Mouse (Mus musculus) midbrain, postnatal 0 days (tissue): Measurements from ENCODE around the gene Cers6. TPM values are rescaled to one million over a fixed set of nuclear protein-coding genes. Genes with fewer than 3 reads are reported as not detected.

Experiments
- ATAC-seq: fragments of 200-750 bp; cut with Nextera tagmentation; 2 replicates; pipeline ENCODE4 v1.8.0; 2017; ENCODE audit warnings: moderate number of reproducible peaks, mild to moderate bottlenecking, moderate TSS enrichment, moderate library complexity; ENCODE audit not compliant: low FRiP score
- DNase-seq: peaks from one replicate; pipeline ENCODE4 v3.0.0-alpha.2; 2015; ENCODE audit warnings: low spot score
- H3K27ac ChIP-seq: fragments of 300-500 bp; sonication (generic); 2 replicates; pipeline ENCODE4 v1.5.1; 2014; ENCODE audit warnings: low read depth, mild to moderate bottlenecking, low read length, mixed read lengths
- H3K27me3 ChIP-seq: fragments of 300-500 bp; sonication (generic); 2 replicates; pipeline ENCODE4 v1.6.1; 2014; ENCODE audit warnings: low read length, control low read depth, mixed read lengths; ENCODE audit not compliant: insufficient read depth
- H3K36me3 ChIP-seq: fragments of 300-500 bp; sonication (generic); 2 replicates; pipeline ENCODE4 v1.6.1; 2014; ENCODE audit warnings: low read length, control low read depth, mixed read lengths; ENCODE audit not compliant: insufficient read depth
- H3K4me1 ChIP-seq: fragments of 300-500 bp; sonication (generic); 2 replicates; pipeline ENCODE4 v1.6.1; 2014; ENCODE audit warnings: mild to moderate bottlenecking, control low read depth, antibody characterized with exemption, low read length, mixed read lengths; ENCODE audit not compliant: insufficient read depth
- H3K4me2 ChIP-seq: fragments of 300-500 bp; sonication (generic); 2 replicates; pipeline ENCODE4 v1.6.1; 2014; ENCODE audit warnings: low read depth, mild to moderate bottlenecking, low read length, mixed read lengths; ENCODE audit not compliant: poor library complexity, severe bottlenecking
- H3K4me3 ChIP-seq: fragments of 300-500 bp; sonication (generic); 2 replicates; pipeline ENCODE4 v1.5.1; 2014; ENCODE audit warnings: low read depth, mild to moderate bottlenecking, low read length, moderate library complexity
- H3K9ac ChIP-seq: fragments of 300-500 bp; sonication (generic); replicated peaks from 2 replicates; pipeline ENCODE4 v1.6.1; 2014; ENCODE audit warnings: mild to moderate bottlenecking, low read length, moderate library complexity, mixed read lengths; ENCODE audit not compliant: poor library complexity, severe bottlenecking
- H3K9me3 ChIP-seq: fragments of 300-500 bp; sonication (generic); 2 replicates; pipeline ENCODE4 v1.6.1; 2016; ENCODE audit warnings: low read length, control low read depth
- CTCF ChIP-seq: IDR thresholded peaks from 2 replicates; pipeline ENCODE4 v1.5.1; 2016; ENCODE audit warnings: antibody characterized with exemption, mild to moderate bottlenecking
- WGBS: fragments of 180-500 bp; shearing (Covaris S2); extraction: QIAGEN DNeasy Blood & Tissue Kit; methylation state at CpG from one replicate; pipeline ENCODE4 v1.1.7; 2014; 5-methylcytosine and 5-hydroxymethylcytosine counted together
- polyA plus RNA-seq: library from polyadenylated mRNA; unstranded; fragments of >200 nt; fragmentation: Nextera tagmentation; extraction: Ambion mirVana; gene quantifications from 2 replicates; pipeline ENCODE4 v1.2.1, GENCODE M21; 2015
- total RNA-seq: library from RNA; depleted of rRNA; stranded (reverse); fragments of >200 nt; gene quantifications from 2 replicates; pipeline ENCODE4 v1.2.3, GENCODE M21; 2014

Gene Cers6
- total and polyA plus RNA-seq, 2 experiments from 2014 or later: 29.8 to 57.1 TPM

DNA sequence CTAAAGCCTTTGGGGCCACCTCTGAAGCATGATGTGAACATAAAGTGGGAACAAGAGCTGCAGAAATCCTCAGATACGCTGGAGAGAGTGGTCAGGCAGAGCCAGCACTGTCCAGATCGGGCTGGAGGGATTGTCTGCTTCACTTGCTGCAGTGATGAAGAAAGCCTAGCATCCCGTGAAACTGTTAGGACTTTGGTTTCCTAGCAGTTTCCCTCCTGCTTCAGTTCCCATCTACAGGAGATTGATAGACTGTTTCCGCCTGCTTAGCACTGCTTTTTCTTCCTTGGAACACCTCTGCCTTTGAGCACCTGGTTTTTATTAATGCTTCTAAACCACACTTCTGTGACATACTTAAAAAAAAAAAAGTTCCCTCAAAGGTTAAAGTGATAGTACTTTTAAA is 160.3 kb downstream of the Cers6 start:
- no peaks in the 10 kb centered on the region for H3K36me3 ChIP-seq
- no peak for ATAC-seq
- WGBS: 33% methylated on average over 4 of the region's 4 CpGs
- no peak for TF ChIP-seq CTCF
- no peak overlapping the region for H3K4me3 ChIP-seq
- no peaks in the 10 kb centered on the region for H3K27me3 ChIP-seq
- H3K4me2 ChIP-seq: no peak overlapping the region
- H3K27ac ChIP-seq: no peak overlapping the region
- no peaks in the 10 kb centered on the region for H3K4me1 ChIP-seq
- no peaks in the 10 kb centered on the region for H3K9me3 ChIP-seq
- no peak for DNase-seq
- H3K9ac ChIP-seq: no peak overlapping the region

- Histone ChIP-seq H3K36me3 (no peaks in the 10 kb centered on the region), H3K27ac (no peak overlapping the region), H3K27me3 (no peaks in the 10 kb centered on the region), H3K4me3 (no peak overlapping the region), H3K4me2 (no peak overlapping the region), H3K9me3 (no peaks in the 10 kb centered on the region), H3K4me1 (no peaks in the 10 kb centered on the region), H3K9ac (no peak overlapping the region)
- ATAC-seq (no peak), DNase-seq (no peak)
- WGBS: 76% methylated on average over 2 of the region's 2 CpGs
- TF ChIP-seq CTCF: no peak
Observed at GRCm38 (mm10) chr2:69024856-69025255, 163.6 kb downstream of the Cers6 start.

GRCm38 (mm10) chr2:69032562-69032961 is 171.3 kb downstream of the Cers6 start:
- no peak for TF ChIP-seq CTCF
- WGBS: 65% methylated on average over 2 of the region's 2 CpGs
- Histone ChIP-seq H3K4me3 (no peak overlapping the region), H3K27me3 (no peaks in the 10 kb centered on the region), H3K9me3 (no peaks in the 10 kb centered on the region), H3K4me2 (no peak overlapping the region), H3K27ac (no peak overlapping the region), H3K4me1 (no peaks in the 10 kb centered on the region), H3K9ac (no peak overlapping the region), H3K36me3 (no peaks in the 10 kb centered on the region)
- DNase-seq: no peak
- no peak for ATAC-seq

GRCm38 (mm10) chr2:69035457-69035856 is 174.2 kb downstream of the Cers6 start:
- no peak for TF ChIP-seq CTCF
- DNase-seq (no peak), ATAC-seq (no peak)
- Histone ChIP-seq H3K4me3 (no peak overlapping the region), H3K27me3 (no peaks in the 10 kb centered on the region), H3K36me3 (no peaks in the 10 kb centered on the region), H3K4me2 (no peak overlapping the region), H3K9me3 (no peaks in the 10 kb centered on the region), H3K27ac (no peak overlapping the region), H3K9ac (no peak overlapping the region), H3K4me1 (no peaks in the 10 kb centered on the region)
- WGBS: 23% methylated on average over 4 of the region's 4 CpGs

DNA sequence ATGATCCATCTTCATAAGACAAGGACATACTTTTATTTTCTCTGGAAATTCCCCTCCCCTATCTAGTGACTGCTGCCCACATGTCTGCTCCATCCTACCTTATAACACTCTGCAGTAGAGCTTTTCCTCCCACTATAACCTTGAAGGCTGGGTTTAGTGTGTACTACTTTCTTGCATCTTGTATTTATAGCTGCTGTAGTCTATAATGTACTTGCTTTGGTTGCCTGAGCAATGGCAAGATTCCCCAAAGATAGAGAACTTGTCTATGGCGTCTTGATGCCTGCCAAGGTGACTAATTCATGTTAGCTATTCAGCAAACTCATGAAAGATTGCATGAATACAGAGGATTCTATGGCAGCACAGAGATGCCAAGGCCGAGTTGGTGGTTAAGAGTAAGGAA is 176.1 kb downstream of the Cers6 start:
- no peak for ATAC-seq
- Histone ChIP-seq H3K4me3 (no peak overlapping the region), H3K27me3 (no peaks in the 10 kb centered on the region), H3K4me2 (no peak overlapping the region), H3K9ac (no peak overlapping the region), H3K9me3 (no peaks in the 10 kb centered on the region), H3K27ac (no peak overlapping the region), H3K36me3 (no peaks in the 10 kb centered on the region), H3K4me1 (no peaks in the 10 kb centered on the region)
- WGBS: 84% methylated on average over 2 of the region's 2 CpGs
- DNase-seq: no peak
- no peak for TF ChIP-seq CTCF

GRCm38 (mm10) chr2:69042327-69043106 is 181.3 kb downstream of the Cers6 start:
- Histone ChIP-seq H3K27ac (no peak overlapping the region), H3K27me3 (no peaks in the 10 kb centered on the region), H3K36me3 (no peaks in the 10 kb centered on the region), H3K4me2 (no peak overlapping the region), H3K4me3 (no peak overlapping the region), H3K9me3 (no peaks in the 10 kb centered on the region), H3K9ac (no peak overlapping the region), H3K4me1 (no peaks in the 10 kb centered on the region)
- DNase-seq (peak; percentile 52), ATAC-seq (peak; percentile 41; the same call in 1 of the 2 replicates)
- 57% methylated on average over 6 of the region's 6 CpGs for WGBS
- no peak for TF ChIP-seq CTCF
